Mouse (Mus musculus): ENCODE measurements at regions not wholly inside any gene's neighbourhood (a gene's known extent, or its start where the extent isn't known, plus 50 kb on each side); places are given as distances from the start of the nearest gene placed in this dataset.

DNA sequence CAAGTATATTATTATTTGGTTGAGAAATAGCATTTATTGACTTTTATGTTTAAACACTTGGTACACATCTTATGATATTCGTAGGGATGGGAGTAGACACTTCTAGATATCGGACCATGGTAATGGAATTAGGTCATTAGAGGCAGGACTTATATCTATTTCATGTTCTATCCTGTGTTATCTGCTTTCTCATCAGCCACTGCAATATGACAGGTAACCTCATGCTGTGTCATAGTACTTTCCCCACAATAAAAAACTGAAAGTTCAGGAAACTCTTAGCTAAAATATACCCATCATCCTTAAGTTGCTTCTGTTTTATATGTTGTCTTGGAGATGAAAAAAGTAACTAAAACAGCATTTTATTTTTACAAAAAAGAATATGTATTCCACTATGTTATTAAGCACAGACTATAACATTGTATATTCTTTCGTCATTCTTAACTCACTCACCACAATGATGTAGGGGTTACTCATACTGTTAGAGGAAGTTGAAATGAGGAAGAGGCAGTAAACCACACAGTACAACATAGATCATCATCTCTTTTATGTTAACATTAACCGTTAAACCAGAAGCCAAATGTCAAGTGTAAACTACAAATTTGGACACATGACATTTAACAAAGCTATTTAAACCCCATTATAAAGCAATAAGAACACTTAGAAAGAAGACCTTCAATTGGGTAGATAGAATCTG is 221.8 kb downstream of the 4930474N05Rik start:
- H3K9me3 ChIP-seq (replicated peaks), result no peaks in the 10 kb centered on the region
- ATAC-seq (replicated peaks; ENCODE audit: low FRiP score), result no peak
- no peaks in the 10 kb centered on the region for H3K36me3 ChIP-seq
- no peaks in the 10 kb centered on the region for H3K27me3 ChIP-seq
- H3K4me3 ChIP-seq (replicated peaks), result no peak overlapping the region
- no peak overlapping the region for H3K27ac ChIP-seq
- 76% methylated on average over 4 of the region's 4 CpGs for WGBS
- H3K4me2 ChIP-seq, result no peak overlapping the region
- H3K4me1 ChIP-seq, result no peaks in the 10 kb centered on the region
- H3K9ac ChIP-seq, result no peak overlapping the region

DNA sequence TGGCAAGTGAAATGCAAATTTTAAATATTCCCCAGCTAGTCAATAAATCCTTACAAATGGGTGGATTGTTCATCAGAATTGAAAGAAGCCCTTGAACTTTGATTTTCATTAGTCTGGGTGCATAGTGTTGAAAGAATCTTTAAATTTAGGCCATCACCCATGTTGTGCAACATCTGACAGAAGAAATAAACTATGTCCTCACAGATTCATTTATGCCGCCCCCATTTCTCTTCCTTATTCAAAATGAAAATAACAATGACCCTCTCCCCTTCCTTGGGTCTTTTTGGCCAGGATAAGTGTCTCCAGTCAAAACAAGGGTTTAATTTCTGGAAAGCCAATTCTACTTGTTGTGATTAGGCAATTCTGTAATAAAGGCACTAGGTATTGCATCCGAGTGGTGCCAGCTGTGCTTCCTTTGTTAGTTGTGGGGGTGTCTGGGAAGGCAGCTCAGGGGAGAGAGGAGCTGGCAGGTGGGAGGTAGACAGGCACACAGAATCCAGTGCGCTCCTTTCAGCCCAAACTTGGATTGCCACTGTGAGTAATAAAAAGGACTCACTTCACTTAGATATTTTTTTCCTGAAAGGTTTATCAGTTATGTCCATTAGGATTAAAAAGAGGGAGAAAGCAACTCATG is 233.7 kb downstream of the 4930474N05Rik start:
- WGBS, result 55% methylated on average over 3 of the region's 3 CpGs
- no peaks in the 10 kb centered on the region for H3K9me3 ChIP-seq (replicated peaks)
- H3K4me3 ChIP-seq (replicated peaks), result no peak overlapping the region
- no peaks in the 10 kb centered on the region for H3K27me3 ChIP-seq
- H3K4me1 ChIP-seq, result no peaks in the 10 kb centered on the region
- no peak overlapping the region for H3K27ac ChIP-seq
- H3K36me3 ChIP-seq, result no peaks in the 10 kb centered on the region
- H3K4me2 ChIP-seq, result no peak overlapping the region
- no peak for ATAC-seq (replicated peaks; ENCODE audit: low FRiP score)
- no peak overlapping the region for H3K9ac ChIP-seq

DNA sequence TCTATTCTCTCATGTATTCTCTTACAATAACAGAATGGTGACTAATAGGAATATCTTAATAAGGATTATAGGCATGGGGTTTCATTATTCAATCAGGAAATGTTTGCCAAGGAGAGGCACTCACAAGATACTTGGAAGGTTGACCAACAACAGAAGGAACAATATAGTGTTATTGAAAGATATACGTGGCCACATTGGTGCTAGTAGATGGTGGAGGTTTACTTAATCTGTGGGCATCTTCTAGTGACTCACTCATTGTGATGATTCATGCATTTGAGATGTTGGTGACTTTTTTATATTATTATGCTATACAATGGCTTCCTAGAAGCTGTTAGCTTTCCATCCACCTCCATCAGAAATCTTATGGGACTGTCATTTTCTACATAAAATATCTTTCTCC is 246.1 kb downstream of the 4930474N05Rik start:
- H3K9me3 ChIP-seq (replicated peaks), result no peaks in the 10 kb centered on the region
- no peak overlapping the region for H3K4me2 ChIP-seq
- no peak overlapping the region for H3K9ac ChIP-seq
- H3K27me3 ChIP-seq, result no peaks in the 10 kb centered on the region
- H3K4me1 ChIP-seq, result no peaks in the 10 kb centered on the region
- WGBS, result 83% methylated on average over 1 of the region's 1 CpGs
- no peak overlapping the region for H3K4me3 ChIP-seq (replicated peaks)
- no peaks in the 10 kb centered on the region for H3K36me3 ChIP-seq
- ATAC-seq (replicated peaks; ENCODE audit: low FRiP score), result no peak
- H3K27ac ChIP-seq, result no peak overlapping the region
